Mouse (Mus musculus) intestine, embryonic 15.5 days (tissue): ENCODE measurements around the gene Smg5. TPM values are rescaled to one million over a fixed set of nuclear protein-coding genes. Genes with fewer than 3 reads are reported as not detected.
"Not testable (repeated sequence)": the region's sequence is repeated elsewhere in the genome, so short reads cannot be mapped to it uniquely, and the experiment has no call there.

ENCODE experiments used
- ATAC-seq: fragments of 200-750 bp; cut with Nextera tagmentation; 2 replicates; pipeline ENCODE4 v1.8.0; 2017; ENCODE audit warnings: moderate TSS enrichment, moderate library complexity
- H3K27ac ChIP-seq: fragments of 300-500 bp; sonication (generic); 2 replicates; pipeline ENCODE4 v1.5.1; 2015; ENCODE audit warnings: mild to moderate bottlenecking, inconsistent platforms
- H3K27me3 ChIP-seq: fragments of 300-500 bp; sonication (generic); replicated peaks from 2 replicates; pipeline ENCODE4 v1.6.1; 2015; ENCODE audit warnings: inconsistent platforms
- H3K36me3 ChIP-seq: fragments of 300-500 bp; sonication (generic); 2 replicates; pipeline ENCODE4 v1.6.1; 2015; ENCODE audit warnings: inconsistent platforms
- H3K4me1 ChIP-seq: fragments of 300-500 bp; sonication (generic); replicated peaks from 2 replicates; pipeline ENCODE4 v1.6.1; 2015; ENCODE audit warnings: inconsistent platforms
- H3K4me2 ChIP-seq: fragments of 300-500 bp; sonication (generic); replicated peaks from 2 replicates; pipeline ENCODE4 v1.6.1; 2015; ENCODE audit warnings: mild to moderate bottlenecking, inconsistent platforms
- H3K4me3 ChIP-seq: fragments of 300-500 bp; sonication (generic); replicated peaks from 2 replicates; pipeline ENCODE4 v1.5.1; 2015; ENCODE audit warnings: inconsistent platforms
- H3K9ac ChIP-seq: fragments of 300-500 bp; sonication (generic); 2 replicates; pipeline ENCODE4 v1.6.1; 2015; ENCODE audit warnings: inconsistent platforms
- H3K9me3 ChIP-seq: fragments of 300-500 bp; sonication (generic); 2 replicates; pipeline ENCODE4 v1.6.1; 2016; ENCODE audit warnings: inconsistent platforms
- WGBS: fragments of 180-500 bp; shearing (Covaris S2); methylation state at CpG from one replicate; pipeline ENCODE4 v1.1.7; 2015; 5-methylcytosine and 5-hydroxymethylcytosine counted together
- polyA plus RNA-seq: library from polyadenylated mRNA; unstranded; fragments of >200 nt; fragmentation: Nextera tagmentation; extraction: Ambion mirVana; gene quantifications from 2 replicates; pipeline ENCODE4 v1.2.1, GENCODE M21; 2015

Gene Smg5
- polyA plus RNA-seq = 39.9 and 45.8 TPM in 2 replicates

- Histone ChIP-seq H3K4me3 (peak within 1 kb of the TSS; percentile 81), H3K4me1 (peaks cover 10% of the 10 kb centered on the region), H3K9ac (peak within 1 kb of the TSS; percentile 95), H3K4me2 (peak within 1 kb of the TSS; percentile 66), H3K27ac (peak within 1 kb of the TSS; percentile 93), H3K9me3 (no peaks in the 10 kb centered on the region), H3K27me3 (no peaks in the 10 kb centered on the region), H3K36me3 (no peaks in the 10 kb centered on the region)
- peak; percentile 89 for ATAC-seq
- 1% methylated on average over 48 of the region's 66 CpGs for WGBS
Observed at GRCm38 (mm10) chr3:88336058-88337013, at the start of gene Smg5, which contains the start of gene Tmem79. Smg5 (plus strand) TSS chr3:88336260. Tmem79 (minus strand) TSS chr3:88336148.

- no peak for ATAC-seq
- no peak within 1 kb of the TSS for H3K4me3 ChIP-seq
- H3K4me2 ChIP-seq = no peak within 1 kb of the TSS
- no peak within 1 kb of the TSS for H3K9ac ChIP-seq
- H3K27ac ChIP-seq = no peak within 1 kb of the TSS
- no peaks in the 10 kb centered on the region for H3K36me3 ChIP-seq
- no peaks in the 10 kb centered on the region for H3K9me3 ChIP-seq
- H3K27me3 ChIP-seq = no peaks in the 10 kb centered on the region
- no peaks in the 10 kb centered on the region for H3K4me1 ChIP-seq
- WGBS = 98% methylated on average over 4 of the region's 4 CpGs
Observed at GRCm38 (mm10) chr3:88287110-88287509, 49.0 kb upstream of the Smg5 start, which contains the start of gene Gm38392. Gm38392 (minus strand) TSS chr3:88287210.

- not testable (repeated sequence) for H3K4me2 ChIP-seq, ATAC-seq, H3K36me3 ChIP-seq, H3K27ac ChIP-seq, H3K4me3 ChIP-seq, H3K9me3 ChIP-seq, H3K4me1 ChIP-seq, H3K27me3 ChIP-seq, H3K9ac ChIP-seq
- WGBS = 82% methylated on average over 10 of the region's 10 CpGs
Observed at GRCm38 (mm10) chr3:88288133-88288713, 47.8 kb upstream of the Smg5 start.

GRCm38 (mm10) chr3:88291970-88292369 lies 44.1 kb upstream of the Smg5 start:
- H3K9ac ChIP-seq = no peak overlapping the region
- 0 out of 2 replicates have a peak, but pooled peaks cover 2% of the 10 kb centered on the region for H3K4me1 ChIP-seq
- no peaks in the 10 kb centered on the region for H3K27me3 ChIP-seq
- no peaks in the 10 kb centered on the region for H3K9me3 ChIP-seq
- 60% methylated on average over 4 of the region's 4 CpGs for WGBS
- no peak overlapping the region for H3K4me2 ChIP-seq
- no peak overlapping the region for H3K27ac ChIP-seq
- no peaks in the 10 kb centered on the region for H3K36me3 ChIP-seq
- no peak overlapping the region for H3K4me3 ChIP-seq
- ATAC-seq = no peak

GRCm38 (mm10) chr3:88295272-88295671 lies 40.8 kb upstream of the Smg5 start:
- Histone ChIP-seq H3K4me2 (peak overlapping the region; percentile 63), H3K4me1 (peaks cover 10% of the 10 kb centered on the region), H3K4me3 (0 out of 2 replicates have a peak overlapping the region, but pooled peaks have one; percentile 89)
- not testable (repeated sequence) for H3K9ac ChIP-seq, H3K36me3 ChIP-seq, H3K27ac ChIP-seq, ATAC-seq, H3K9me3 ChIP-seq, H3K27me3 ChIP-seq
- WGBS = 52% methylated on average over 1 of the region's 1 CpGs

GRCm38 (mm10) chr3:88296110-88296560 lies 39.9 kb upstream of the Smg5 start:
- Histone ChIP-seq H3K36me3 (peaks cover 18% of the 10 kb centered on the region), H3K4me2 (peak overlapping the region; percentile 63), H3K9ac (peak overlapping the region; percentile 63), H3K4me1 (peaks cover 10% of the 10 kb centered on the region), H3K4me3 (peak overlapping the region; percentile 89), H3K27me3 (no peaks in the 10 kb centered on the region), H3K9me3 (no peaks in the 10 kb centered on the region), H3K27ac (peak overlapping the region; percentile 88)
- 2% methylated on average over 12 of the region's 12 CpGs for WGBS
- peak; percentile 30 for ATAC-seq

- H3K4me3 ChIP-seq = peak within 1 kb of the TSS; percentile 89
- under 1% methylated on average over 44 of the region's 44 CpGs for WGBS
- ATAC-seq = peak; percentile 99
Observed at GRCm38 (mm10) chr3:88296561-88297318, 39.3 kb upstream of the Smg5 start, which contains the start of the genes Tsacc and Cct3. Tsacc (minus strand) TSS chr3:88296999. Cct3 (plus strand) TSS chr3:88297116.

GRCm38 (mm10) chr3:88297321-88297851 lies 38.7 kb upstream of the Smg5 start:
- H3K36me3 ChIP-seq = peaks cover 25% of the 10 kb centered on the region
- H3K27ac ChIP-seq = peak overlapping the region; percentile 94
- peak; percentile 27 for ATAC-seq
- peak overlapping the region; percentile 89 for H3K9ac ChIP-seq
- H3K4me2 ChIP-seq = peak overlapping the region; percentile 62
- no peaks in the 10 kb centered on the region for H3K27me3 ChIP-seq
- WGBS = under 1% methylated on average over 30 of the region's 30 CpGs
- peak overlapping the region; percentile 89 for H3K4me3 ChIP-seq
- peaks cover 10% of the 10 kb centered on the region for H3K4me1 ChIP-seq
- H3K9me3 ChIP-seq = no peaks in the 10 kb centered on the region

More at GRCm38 (mm10) chr3:88296561-88297318, 39.3 kb upstream of the Smg5 start, which contains the start of the genes Tsacc and Cct3:
- Histone ChIP-seq H3K36me3 (peaks cover 22% of the 10 kb centered on the region), H3K27me3 (no peaks in the 10 kb centered on the region), H3K9ac (peak within 1 kb of the TSS; percentile 89), H3K4me1 (peaks cover 10% of the 10 kb centered on the region), H3K4me2 (peak within 1 kb of the TSS; percentile 63), H3K9me3 (no peaks in the 10 kb centered on the region), H3K27ac (peak within 1 kb of the TSS; percentile 94)

- 76% methylated on average over 1 of the region's 1 CpGs for WGBS
- Histone ChIP-seq H3K4me1 (peaks cover 10% of the 10 kb centered on the region), H3K27me3 (no peaks in the 10 kb centered on the region), H3K36me3 (peaks cover 40% of the 10 kb centered on the region), H3K9ac (no peak overlapping the region), H3K4me2 (no peak overlapping the region), H3K9me3 (no peaks in the 10 kb centered on the region), H3K4me3 (no peak overlapping the region), H3K27ac (no peak overlapping the region)
- ATAC-seq = no peak
Observed at GRCm38 (mm10) chr3:88299172-88299571, 36.9 kb upstream of the Smg5 start.

GRCm38 (mm10) chr3:88324951-88325405 lies 11.1 kb upstream of the Smg5 start, which contains the start of gene Glmp:
Glmp (plus strand) TSS chr3:88325023.
- ATAC-seq = peak; percentile 88
- H3K36me3 ChIP-seq = peaks cover 34% of the 10 kb centered on the region

GRCm38 (mm10) chr3:88328956-88329355 lies 7.1 kb upstream of the Smg5 start:
- WGBS = 59% methylated on average over 5 of the region's 5 CpGs
- H3K4me1 ChIP-seq = peaks cover 10% of the 10 kb centered on the region
- no peak overlapping the region for H3K9ac ChIP-seq
- no peaks in the 10 kb centered on the region for H3K27me3 ChIP-seq
- H3K27ac ChIP-seq = no peak overlapping the region
- H3K4me2 ChIP-seq = no peak overlapping the region
- H3K36me3 ChIP-seq = peaks cover 6% of the 10 kb centered on the region; the same call in 1 of the 2 replicates
- H3K9me3 ChIP-seq = no peaks in the 10 kb centered on the region
- H3K4me3 ChIP-seq = no peak overlapping the region
- no peak for ATAC-seq

More at GRCm38 (mm10) chr3:88324951-88325405, 11.1 kb upstream of the Smg5 start, which contains the start of gene Glmp:
- Histone ChIP-seq H3K4me1 (peaks cover 7% of the 10 kb centered on the region), H3K9me3 (no peaks in the 10 kb centered on the region), H3K27me3 (no peaks in the 10 kb centered on the region), H3K4me2 (peak within 1 kb of the TSS; percentile 85), H3K4me3 (peak within 1 kb of the TSS; percentile 84), H3K27ac (0 out of 2 replicates have a peak within 1 kb of the TSS, but pooled peaks have one; percentile 40), H3K9ac (peak within 1 kb of the TSS; percentile 68)
- under 1% methylated on average over 10 of the region's 10 CpGs for WGBS
